Mouse (Mus musculus): Measurements from ENCODE around the gene Adcy6. TPM values are rescaled to one million over a fixed set of nuclear protein-coding genes. Genes with fewer than 3 reads are reported as not detected.
A peak's percentile ranks its signal among the peaks of the same experiment; 100 is the strongest.

Gene Adcy6
- polyA plus RNA-seq, 1 experiment from 2014 or later: 17.2 TPM

GRCm38 (mm10) chr15:98636517-98636916, 26.6 kb upstream of the Adcy6 start:
- H3K36me3 ChIP-seq: peaks cover 22% of the 10 kb centered on the region
- 46% methylated on average over 5 of the region's 5 CpGs for WGBS

GRCm38 (mm10) chr15:98635291-98635841, 25.5 kb upstream of the Adcy6 start:
- Histone ChIP-seq H3K27me3 (peaks cover 42% of the 10 kb centered on the region), H3K4me3 (peak overlapping the region; percentile 78), H3K9me3 (no peaks in the 10 kb centered on the region), H3K4me1 (peaks cover 63% of the 10 kb centered on the region), H3K4me2 (replicated peaks) (peak overlapping the region; percentile 86), H3K36me3 (peaks cover 11% of the 10 kb centered on the region), H3K27ac (replicated peaks) (peak overlapping the region; percentile 97), H3K9ac (replicated peaks) (peak overlapping the region; percentile 90)
- peak; percentile 5; the same call in 1 of the 2 replicates for ATAC-seq (ENCODE audit: low FRiP score, low read depth)
- 1% methylated on average over 20 of the region's 21 CpGs for WGBS

More at GRCm38 (mm10) chr15:98636517-98636916, 26.6 kb upstream of the Adcy6 start:
- Histone ChIP-seq H3K4me3 (peak overlapping the region; percentile 78), H3K9me3 (no peaks in the 10 kb centered on the region), H3K27me3 (peaks cover 31% of the 10 kb centered on the region), H3K4me1 (peaks cover 56% of the 10 kb centered on the region), H3K9ac (replicated peaks) (peak overlapping the region; percentile 90), H3K27ac (replicated peaks) (peak overlapping the region; percentile 97), H3K4me2 (replicated peaks) (peak overlapping the region; percentile 86)
- ATAC-seq (ENCODE audit: low FRiP score, low read depth): no peak

- Histone ChIP-seq H3K27me3 (peaks cover 50% of the 10 kb centered on the region), H3K27ac (replicated peaks) (peak overlapping the region; percentile 97), H3K4me3 (peak overlapping the region; percentile 78), H3K4me1 (peaks cover 63% of the 10 kb centered on the region), H3K36me3 (peaks cover 3% of the 10 kb centered on the region), H3K9ac (replicated peaks) (peak overlapping the region; percentile 90), H3K9me3 (no peaks in the 10 kb centered on the region), H3K4me2 (replicated peaks) (peak overlapping the region; percentile 86)
- under 1% methylated on average over 53 of the region's 65 CpGs for WGBS
- peak; percentile 75 for ATAC-seq (ENCODE audit: low FRiP score, low read depth)
Observed at GRCm38 (mm10) chr15:98634541-98635081, 24.7 kb upstream of the Adcy6 start.

GRCm38 (mm10) chr15:98633822-98634470, 24.1 kb upstream of the Adcy6 start:
- peak; percentile 1; the same call in 1 of the 2 replicates for ATAC-seq (ENCODE audit: low FRiP score, low read depth)
- peak overlapping the region; percentile 97 for H3K27ac ChIP-seq (replicated peaks)
- H3K36me3 ChIP-seq: no peaks in the 10 kb centered on the region
- no peaks in the 10 kb centered on the region for H3K9me3 ChIP-seq
- H3K27me3 ChIP-seq: peaks cover 57% of the 10 kb centered on the region
- peak overlapping the region; percentile 78 for H3K4me3 ChIP-seq
- H3K4me1 ChIP-seq: peaks cover 66% of the 10 kb centered on the region
- peak overlapping the region; percentile 86 for H3K4me2 ChIP-seq (replicated peaks)
- WGBS: under 1% methylated on average over 24 of the region's 25 CpGs
- H3K9ac ChIP-seq (replicated peaks): peak overlapping the region; percentile 90

- Histone ChIP-seq H3K9me3 (no peaks in the 10 kb centered on the region), H3K36me3 (no peaks in the 10 kb centered on the region), H3K4me2 (replicated peaks) (peak overlapping the region; percentile 86), H3K27ac (replicated peaks) (peak overlapping the region; percentile 97), H3K9ac (replicated peaks) (peak overlapping the region; percentile 76), H3K4me1 (peaks cover 73% of the 10 kb centered on the region), H3K27me3 (peaks cover 66% of the 10 kb centered on the region), H3K4me3 (peak overlapping the region; percentile 78)
- ATAC-seq (ENCODE audit: low FRiP score, low read depth): no peak
- WGBS: 0% methylated on average over 4 of the region's 4 CpGs
Observed at GRCm38 (mm10) chr15:98632921-98633320, 23.0 kb upstream of the Adcy6 start.

- ATAC-seq (ENCODE audit: low FRiP score, low read depth): 0 out of 2 replicates have a peak, but pooled peaks have one; percentile 11
- Histone ChIP-seq H3K36me3 (no peaks in the 10 kb centered on the region), H3K9me3 (no peaks in the 10 kb centered on the region), H3K4me2 (replicated peaks) (peak overlapping the region; percentile 86), H3K9ac (replicated peaks) (peak overlapping the region; percentile 76), H3K27me3 (peaks cover 66% of the 10 kb centered on the region), H3K4me3 (peak overlapping the region; percentile 78), H3K27ac (replicated peaks) (peak overlapping the region; percentile 97), H3K4me1 (peaks cover 66% of the 10 kb centered on the region)
- WGBS: 1% methylated on average over 24 of the region's 25 CpGs
Observed at GRCm38 (mm10) chr15:98632107-98632744, 22.4 kb upstream of the Adcy6 start.

GRCm38 (mm10) chr15:98631493-98631892, 21.6 kb upstream of the Adcy6 start:
- WGBS: 0% methylated on average over 18 of the region's 18 CpGs
- Histone ChIP-seq H3K27me3 (peaks cover 61% of the 10 kb centered on the region), H3K4me1 (peaks cover 59% of the 10 kb centered on the region), H3K36me3 (no peaks in the 10 kb centered on the region), H3K4me2 (replicated peaks) (peak overlapping the region; percentile 86), H3K9ac (replicated peaks) (no peak overlapping the region; the same call in 1 of the 2 replicates), H3K4me3 (peak overlapping the region; percentile 78), H3K27ac (replicated peaks) (peak overlapping the region; percentile 97), H3K9me3 (no peaks in the 10 kb centered on the region)
- ATAC-seq (ENCODE audit: low FRiP score, low read depth): no peak

- Histone ChIP-seq H3K4me2 (replicated peaks) (peak within 1 kb of the TSS; percentile 86), H3K36me3 (no peaks in the 10 kb centered on the region), H3K4me1 (peaks cover 58% of the 10 kb centered on the region), H3K9me3 (no peaks in the 10 kb centered on the region), H3K9ac (replicated peaks) (no peak within 1 kb of the TSS; the same call in 1 of the 2 replicates), H3K4me3 (peak within 1 kb of the TSS; percentile 78), H3K27me3 (peaks cover 57% of the 10 kb centered on the region), H3K27ac (replicated peaks) (peak within 1 kb of the TSS; percentile 97; the same call in 1 of the 2 replicates)
- WGBS: 42% methylated on average over 3 of the region's 4 CpGs
- ATAC-seq (ENCODE audit: low FRiP score, low read depth): no peak
Observed at GRCm38 (mm10) chr15:98630540-98630939, 20.7 kb upstream of the Adcy6 start, which contains the start of gene Cacnb3. TSS of gene Cacnb3 (plus strand) at chr15:98630840.

GRCm38 (mm10) chr15:98629464-98629863, 19.6 kb upstream of the Adcy6 start:
- Histone ChIP-seq H3K4me1 (peaks cover 52% of the 10 kb centered on the region), H3K27me3 (peaks cover 57% of the 10 kb centered on the region), H3K27ac (replicated peaks) (no peak overlapping the region), H3K36me3 (no peaks in the 10 kb centered on the region), H3K4me2 (replicated peaks) (no peak overlapping the region), H3K4me3 (no peak overlapping the region), H3K9ac (replicated peaks) (no peak overlapping the region), H3K9me3 (no peaks in the 10 kb centered on the region)
- no peak for ATAC-seq (ENCODE audit: low FRiP score, low read depth)
- 61% methylated on average over 6 of the region's 6 CpGs for WGBS

GRCm38 (mm10) chr15:98628589-98629254, 18.8 kb upstream of the Adcy6 start:
- peak overlapping the region; percentile 22 for H3K4me3 ChIP-seq
- H3K9me3 ChIP-seq: no peaks in the 10 kb centered on the region
- peak overlapping the region; percentile 37 for H3K9ac ChIP-seq (replicated peaks)
- H3K27ac ChIP-seq (replicated peaks): peak overlapping the region; percentile 60
- peak overlapping the region; percentile 45 for H3K4me2 ChIP-seq (replicated peaks)
- H3K27me3 ChIP-seq: peaks cover 59% of the 10 kb centered on the region
- 8% methylated on average over 20 of the region's 20 CpGs for WGBS
- H3K36me3 ChIP-seq: no peaks in the 10 kb centered on the region
- ATAC-seq (ENCODE audit: low FRiP score, low read depth): no peak
- H3K4me1 ChIP-seq: peaks cover 47% of the 10 kb centered on the region

- H3K27ac ChIP-seq (replicated peaks): no peak overlapping the region
- no peaks in the 10 kb centered on the region for H3K36me3 ChIP-seq
- no peak for ATAC-seq (ENCODE audit: low FRiP score, low read depth)
- H3K9me3 ChIP-seq: no peaks in the 10 kb centered on the region
- 81% methylated on average over 7 of the region's 7 CpGs for WGBS
- H3K9ac ChIP-seq (replicated peaks): no peak overlapping the region
- peaks cover 29% of the 10 kb centered on the region for H3K4me1 ChIP-seq
- no peak overlapping the region for H3K4me2 ChIP-seq (replicated peaks)
- no peak overlapping the region for H3K4me3 ChIP-seq
- peaks cover 56% of the 10 kb centered on the region for H3K27me3 ChIP-seq
Observed at GRCm38 (mm10) chr15:98626487-98627212, 16.8 kb upstream of the Adcy6 start.
